Mouse (Mus musculus): ENCODE data around the gene Acer2.

- TF ChIP-seq POLR2A (IDR thresholded peaks at IDR 0.05; ENCODE audit: insufficient read depth, low read length) = peak; percentile 46
- no peak for TF ChIP-seq CTCF (IDR thresholded peaks at IDR 0.05; ENCODE audit: low read depth, low read length)
- no peak for TF ChIP-seq EP300 (IDR thresholded peaks at IDR 0.05; ENCODE audit: insufficient read depth, low read depth, low read length)
Measured at GRCm38 (mm10) chr4:86874146-86874847, at the start of gene Acer2.
